Mouse (Mus musculus): ENCODE measurements around the gene Psat1. TPM values are rescaled to one million over a fixed set of nuclear protein-coding genes. Genes with fewer than 3 reads are reported as not detected.

Gene Psat1
- total RNA-seq, 2 experiments from 2014 or later, result 104 to 107 TPM

DNA sequence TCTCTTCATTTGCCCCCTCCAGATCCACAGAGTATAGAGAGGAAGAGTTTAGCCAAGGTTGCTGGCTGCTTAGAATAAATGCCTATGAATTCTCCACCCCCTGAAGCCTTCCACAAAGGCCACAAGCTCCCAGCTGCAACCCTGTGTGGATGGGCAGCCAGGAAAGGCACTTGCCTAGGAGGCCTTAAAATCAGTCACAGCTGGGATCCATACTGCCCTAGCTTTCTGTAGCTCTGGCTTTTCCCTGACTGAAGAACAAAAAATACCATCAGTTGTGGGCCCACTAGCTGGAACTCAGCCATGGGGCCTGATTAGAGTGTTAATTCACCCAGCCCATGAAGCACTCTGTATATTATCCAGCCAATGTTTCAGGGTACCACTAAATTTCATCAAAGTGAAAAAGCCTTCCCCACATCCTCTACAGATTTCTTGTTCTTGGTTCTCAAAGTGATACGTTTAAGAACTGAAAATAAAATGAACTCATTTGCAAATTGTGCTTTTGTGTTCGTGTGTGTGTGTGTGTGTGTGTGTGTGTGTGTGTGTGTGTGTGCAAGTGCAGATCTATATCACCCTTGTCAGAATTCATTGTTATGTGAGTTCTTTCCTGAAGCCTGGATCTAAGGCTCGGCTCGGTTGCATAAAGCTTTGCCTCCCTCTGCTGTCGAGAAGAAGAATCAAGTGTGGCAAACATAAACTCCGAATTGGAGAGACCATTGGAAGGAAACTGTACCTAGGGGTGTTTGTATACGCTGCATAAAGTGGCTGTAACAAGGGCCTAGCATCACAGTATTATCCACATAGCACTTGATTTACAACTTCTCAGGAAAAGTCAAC, 78.1 kb downstream of the Psat1 start:
- peak; percentile 79 for TF ChIP-seq CTCF (conservative IDR thresholded peaks at IDR 0.05)
- H3K4me3 ChIP-seq, result no peak overlapping the region
- peak; percentile 35 to 59 for DNase-seq (ENCODE audit: low spot score in 2 of 2)
- H3K27ac ChIP-seq, result peak overlapping the region; percentile 63

DNA sequence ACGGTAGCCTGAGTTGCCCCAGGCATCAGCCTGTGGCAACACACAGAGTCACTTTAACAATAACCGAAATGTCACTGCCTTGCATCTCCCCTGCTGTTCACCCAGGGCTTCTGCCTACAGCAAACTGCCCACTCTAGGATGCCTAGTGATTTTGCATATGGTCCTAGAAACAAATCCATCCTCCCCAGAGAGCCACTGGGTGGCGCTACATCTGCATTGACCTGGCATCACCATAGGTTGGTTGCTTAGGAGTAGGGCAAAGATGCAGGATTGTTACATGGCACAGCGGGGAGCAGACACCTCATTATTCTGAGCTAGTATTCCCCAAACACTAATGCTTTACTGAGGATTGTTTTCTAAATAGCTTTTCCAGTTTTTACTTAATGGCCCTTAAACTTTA, 80.3 kb downstream of the Psat1 start:
- Histone ChIP-seq H3K4me3 (no peak overlapping the region), H3K27ac (no peak overlapping the region)
- no peak for DNase-seq (ENCODE audit: low spot score in 2 of 2)
- TF ChIP-seq CTCF (conservative IDR thresholded peaks at IDR 0.05), result peak; percentile 67

DNA sequence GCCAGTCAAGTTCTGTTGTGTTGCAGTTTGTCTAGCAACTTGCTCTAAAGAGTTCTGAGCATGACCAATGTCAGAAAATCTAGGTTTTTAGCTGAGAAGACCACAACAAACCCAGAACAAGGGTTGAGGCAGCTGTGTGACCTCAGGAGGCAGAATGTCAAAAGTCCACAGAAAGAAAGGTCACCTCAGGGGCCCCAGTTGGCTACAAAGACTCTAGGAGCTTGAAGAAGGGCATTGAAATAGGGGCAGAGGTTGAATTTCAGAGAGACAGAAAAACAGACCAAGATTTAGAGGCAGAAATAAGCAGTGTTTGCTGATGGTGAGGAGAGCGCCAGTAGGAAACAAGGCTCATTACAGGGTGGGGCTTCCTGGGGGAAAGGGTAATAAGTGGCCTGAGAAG, 81.0 kb downstream of the Psat1 start:
- TF ChIP-seq CTCF (conservative IDR thresholded peaks at IDR 0.05), result no peak
- DNase-seq (ENCODE audit: low spot score in 2 of 2), result no peak
- H3K4me3 ChIP-seq, result no peak overlapping the region
- H3K27ac ChIP-seq, result no peak overlapping the region

DNA sequence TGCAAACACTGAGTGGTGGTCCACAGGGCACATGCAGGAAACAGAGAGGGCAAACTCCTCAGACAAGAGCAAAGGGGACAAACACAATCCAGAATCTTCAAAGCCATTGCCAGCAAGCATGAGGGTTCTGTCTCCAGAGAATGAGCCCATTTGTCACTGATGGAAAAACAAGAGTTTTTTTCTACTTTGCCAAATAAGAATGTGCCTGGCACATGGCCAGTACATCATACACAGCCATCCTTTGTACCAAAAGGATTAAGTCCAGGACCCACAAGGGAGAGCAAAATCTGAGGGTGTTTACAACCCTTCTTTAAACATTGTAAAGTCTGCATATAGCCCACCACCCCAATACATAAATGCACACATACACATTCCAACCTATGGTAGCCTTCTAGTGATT, 81.7 kb downstream of the Psat1 start:
- no peak for TF ChIP-seq CTCF (conservative IDR thresholded peaks at IDR 0.05)
- no peak overlapping the region for H3K27ac ChIP-seq
- DNase-seq (ENCODE audit: low spot score in 2 of 2), result no peak
- no peak overlapping the region for H3K4me3 ChIP-seq

DNA sequence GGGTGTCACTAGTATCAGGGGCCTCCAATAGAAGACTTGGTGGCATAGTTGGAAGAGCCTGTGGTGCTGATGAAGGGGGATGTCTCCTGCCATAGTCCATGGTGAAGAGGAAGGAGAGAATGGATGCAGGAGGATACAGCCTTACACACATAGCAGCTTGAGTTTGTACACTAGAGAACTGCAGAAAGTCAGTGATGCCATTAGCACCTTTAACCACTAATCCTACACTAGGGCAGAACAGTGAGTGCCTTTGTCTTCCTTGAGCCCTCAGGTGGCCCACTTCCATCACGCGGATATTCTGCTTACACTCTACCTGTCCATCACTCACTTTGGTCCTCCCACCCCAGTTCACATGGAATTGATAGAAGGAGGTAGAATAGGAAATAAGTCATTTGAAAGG, 83.0 kb downstream of the Psat1 start:
- DNase-seq (ENCODE audit: low spot score in 2 of 2), result no peak
- Histone ChIP-seq H3K27ac (no peak overlapping the region), H3K4me3 (no peak overlapping the region)
- TF ChIP-seq CTCF (conservative IDR thresholded peaks at IDR 0.05), result no peak

DNA sequence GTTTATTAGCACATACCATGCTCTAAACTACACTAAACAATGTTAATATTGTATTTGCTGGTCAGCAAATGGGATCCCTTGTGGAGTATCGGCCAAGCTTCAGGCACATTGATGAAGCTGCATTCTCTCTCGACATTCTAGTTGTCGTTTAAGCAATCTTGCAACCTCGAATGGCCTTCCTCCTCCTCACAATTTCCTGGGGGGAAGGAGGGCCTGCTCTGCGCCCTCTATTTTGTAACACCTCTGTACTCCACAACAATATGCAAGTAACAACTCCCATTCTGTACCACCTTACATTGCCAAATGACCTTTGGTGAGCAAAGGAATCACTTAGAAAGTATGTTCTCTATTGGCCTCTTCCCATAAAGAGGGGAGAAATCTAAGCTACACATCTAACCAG, 91.8 kb downstream of the Psat1 start:
- Histone ChIP-seq H3K4me3 (no peak overlapping the region), H3K27ac (no peak overlapping the region)
- no peak for TF ChIP-seq CTCF (conservative IDR thresholded peaks at IDR 0.05)
- DNase-seq (ENCODE audit: low spot score in 2 of 2), result no peak

Other genes starting within 250 kb of the Psat1 start
- 10 to 100 TPM; 11.0 to 12.7 TPM for gene Cep78, start 37.7 kb upstream of the Psat1 start, total RNA-seq (2021)
- 100 to 1,000 TPM; 204 to 207 TPM for gene Gnaq, start 185.5 kb upstream of the Psat1 start, total RNA-seq (2021)

All from layer of hippocampus, adult 2 months (tissue).